Mouse (Mus musculus): ENCODE results near the gene Chst15. TPM values are rescaled to one million over a fixed set of nuclear protein-coding genes. Genes with fewer than 3 reads are reported as not detected.

Chst15 gene
- 10.9 and 13.1 TPM in 2 replicates for polyA plus RNA-seq (2014; fragmentation: Nextera tagmentation; extraction: Ambion mirVana)

GRCm38 (mm10) chr7:132317036-132317541 is at the start of gene Chst15:
Gene Chst15, minus strand, starts transcription at chr7:132317228.
- Histone ChIP-seq H3K4me3 (ENCODE audit: low read depth, low read length) (peak within 1 kb of the TSS; percentile 62), H3K27me3 (ENCODE audit: control insufficient read depth, insufficient read depth, low read length) (no peaks in the 10 kb centered on the region; the same call in 1 of the 2 replicates), H3K9ac (ENCODE audit: low read length) (peak within 1 kb of the TSS; percentile 86), H3K27ac (ENCODE audit: low read depth, low read length) (peak within 1 kb of the TSS; percentile 59), H3K9me3 (ENCODE audit: control insufficient read depth, low read length) (no peaks in the 10 kb centered on the region), H3K4me1 (replicated peaks; ENCODE audit: control insufficient read depth, insufficient read depth, low read length) (0 out of 2 replicates have a peak, but pooled peaks cover 4% of the 10 kb centered on the region), H3K36me3 (ENCODE audit: control insufficient read depth, insufficient read depth, low read length) (no peaks in the 10 kb centered on the region), H3K4me2 (ENCODE audit: low read depth, low read length, severe bottlenecking) (peak within 1 kb of the TSS; percentile 97)
- DNase-seq (ENCODE audit: low spot score) = peak; percentile 87
- under 1% methylated on average over 34 of the region's 34 CpGs for WGBS
- peak; percentile 43 for ATAC-seq (replicated peaks; ENCODE audit: low FRiP score)

DNA sequence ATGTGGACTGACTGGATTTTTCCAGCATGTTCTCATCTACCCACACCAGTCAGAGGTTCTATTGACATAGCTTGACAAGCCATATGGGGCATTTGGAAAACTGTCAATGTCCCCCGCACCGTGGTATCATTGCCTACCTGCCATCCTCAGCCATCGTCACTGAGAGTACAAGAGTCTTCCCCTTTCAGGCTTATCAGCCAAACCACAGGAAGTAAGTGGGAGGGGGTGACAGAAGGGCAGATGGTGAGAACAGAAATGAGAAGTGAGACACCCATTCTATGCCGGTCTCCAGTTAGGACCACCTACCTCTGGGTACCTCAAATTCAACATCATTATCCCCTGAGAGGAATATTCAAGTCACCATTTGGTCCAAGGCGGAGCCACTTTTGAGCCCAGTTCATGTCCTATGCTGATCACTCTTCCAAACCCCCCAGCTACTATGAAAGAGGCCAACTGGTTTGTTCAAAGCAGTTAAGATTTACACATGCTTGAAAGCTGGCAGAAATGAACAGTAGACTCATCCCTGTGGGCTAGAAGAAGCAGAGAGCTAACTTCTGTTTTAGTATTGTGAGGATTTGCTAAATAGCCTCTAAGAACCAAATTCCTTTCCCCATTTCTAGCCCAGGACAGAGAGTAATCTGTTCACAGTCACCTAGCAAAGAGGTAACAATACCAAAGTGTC is 48.8 kb upstream of the Chst15 start:
- DNase-seq (ENCODE audit: low spot score) = no peak
- Histone ChIP-seq H3K4me1 (replicated peaks; ENCODE audit: control insufficient read depth, insufficient read depth, low read length) (no peaks in the 10 kb centered on the region), H3K27ac (ENCODE audit: low read depth, low read length) (no peak overlapping the region), H3K9me3 (ENCODE audit: control insufficient read depth, low read length) (no peaks in the 10 kb centered on the region), H3K27me3 (ENCODE audit: control insufficient read depth, insufficient read depth, low read length) (no peaks in the 10 kb centered on the region), H3K9ac (ENCODE audit: low read length) (no peak overlapping the region), H3K36me3 (ENCODE audit: control insufficient read depth, insufficient read depth, low read length) (no peaks in the 10 kb centered on the region), H3K4me2 (ENCODE audit: low read depth, low read length, severe bottlenecking) (no peak overlapping the region), H3K4me3 (ENCODE audit: low read depth, low read length) (no peak overlapping the region)
- whole genome bisulfite sequencing = 91% methylated on average over 5 of the region's 5 CpGs
- no peak for ATAC-seq (replicated peaks; ENCODE audit: low FRiP score)

GRCm38 (mm10) chr7:132365111-132365510 is 48.1 kb upstream of the Chst15 start:
- 88% methylated on average over 5 of the region's 5 CpGs for WGBS
- Histone ChIP-seq H3K4me3 (ENCODE audit: low read depth, low read length) (no peak overlapping the region), H3K4me1 (replicated peaks; ENCODE audit: control insufficient read depth, insufficient read depth, low read length) (no peaks in the 10 kb centered on the region), H3K4me2 (ENCODE audit: low read depth, low read length, severe bottlenecking) (no peak overlapping the region), H3K36me3 (ENCODE audit: control insufficient read depth, insufficient read depth, low read length) (no peaks in the 10 kb centered on the region), H3K27ac (ENCODE audit: low read depth, low read length) (no peak overlapping the region), H3K9ac (ENCODE audit: low read length) (no peak overlapping the region), H3K9me3 (ENCODE audit: control insufficient read depth, low read length) (no peaks in the 10 kb centered on the region), H3K27me3 (ENCODE audit: control insufficient read depth, insufficient read depth, low read length) (no peaks in the 10 kb centered on the region)
- DNase-seq (ENCODE audit: low spot score) = no peak
- ATAC-seq (replicated peaks; ENCODE audit: low FRiP score) = no peak

DNA sequence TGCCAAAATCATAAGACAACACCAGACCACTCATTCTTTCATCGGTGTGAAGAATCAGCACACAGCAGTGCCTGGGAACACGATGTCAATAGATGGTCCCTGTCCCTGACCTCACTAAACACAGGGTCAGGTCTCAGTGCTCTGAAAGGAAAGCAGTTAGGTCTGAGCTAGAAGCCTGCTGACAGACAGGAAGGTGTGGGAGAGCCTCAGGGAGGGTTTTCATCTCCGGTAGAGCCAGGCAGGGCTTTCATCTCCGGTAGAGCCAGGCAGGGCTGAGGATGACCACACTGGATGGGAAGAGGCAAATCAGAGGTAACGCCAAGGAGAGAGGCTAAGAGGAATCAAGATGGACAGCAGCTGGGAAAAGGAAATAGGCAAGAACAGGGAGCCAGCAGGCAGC is 47.5 kb upstream of the Chst15 start:
- H3K4me2 ChIP-seq (ENCODE audit: low read depth, low read length, severe bottlenecking) = no peak overlapping the region
- H3K4me3 ChIP-seq (ENCODE audit: low read depth, low read length) = no peak overlapping the region
- H3K27ac ChIP-seq (ENCODE audit: low read depth, low read length) = no peak overlapping the region
- no peak overlapping the region for H3K9ac ChIP-seq (ENCODE audit: low read length)
- H3K36me3 ChIP-seq (ENCODE audit: control insufficient read depth, insufficient read depth, low read length) = no peaks in the 10 kb centered on the region
- H3K9me3 ChIP-seq (ENCODE audit: control insufficient read depth, low read length) = no peaks in the 10 kb centered on the region
- H3K27me3 ChIP-seq (ENCODE audit: control insufficient read depth, insufficient read depth, low read length) = no peaks in the 10 kb centered on the region
- ATAC-seq (replicated peaks; ENCODE audit: low FRiP score) = no peak
- no peaks in the 10 kb centered on the region for H3K4me1 ChIP-seq (replicated peaks; ENCODE audit: control insufficient read depth, insufficient read depth, low read length)
- WGBS = 74% methylated on average over 5 of the region's 5 CpGs
- no peak for DNase-seq (ENCODE audit: low spot score)

GRCm38 (mm10) chr7:132360336-132360735 is 43.3 kb upstream of the Chst15 start:
- Histone ChIP-seq H3K9ac (ENCODE audit: low read length) (no peak overlapping the region), H3K36me3 (ENCODE audit: control insufficient read depth, insufficient read depth, low read length) (no peaks in the 10 kb centered on the region), H3K27me3 (ENCODE audit: control insufficient read depth, insufficient read depth, low read length) (no peaks in the 10 kb centered on the region), H3K4me1 (replicated peaks; ENCODE audit: control insufficient read depth, insufficient read depth, low read length) (peaks cover 6% of the 10 kb centered on the region; the same call in 1 of the 2 replicates), H3K9me3 (ENCODE audit: control insufficient read depth, low read length) (no peaks in the 10 kb centered on the region), H3K4me3 (ENCODE audit: low read depth, low read length) (no peak overlapping the region), H3K4me2 (ENCODE audit: low read depth, low read length, severe bottlenecking) (no peak overlapping the region), H3K27ac (ENCODE audit: low read depth, low read length) (no peak overlapping the region)
- DNase-seq (ENCODE audit: low spot score) = no peak
- no peak for ATAC-seq (replicated peaks; ENCODE audit: low FRiP score)
- WGBS = 86% methylated on average over 4 of the region's 4 CpGs

- Histone ChIP-seq H3K4me2 (ENCODE audit: low read depth, low read length, severe bottlenecking) (no peak overlapping the region), H3K4me3 (ENCODE audit: low read depth, low read length) (no peak overlapping the region), H3K9ac (ENCODE audit: low read length) (no peak overlapping the region), H3K4me1 (replicated peaks; ENCODE audit: control insufficient read depth, insufficient read depth, low read length) (peaks cover 6% of the 10 kb centered on the region; the same call in 1 of the 2 replicates), H3K27ac (ENCODE audit: low read depth, low read length) (no peak overlapping the region), H3K27me3 (ENCODE audit: control insufficient read depth, insufficient read depth, low read length) (no peaks in the 10 kb centered on the region), H3K36me3 (ENCODE audit: control insufficient read depth, insufficient read depth, low read length) (no peaks in the 10 kb centered on the region), H3K9me3 (ENCODE audit: control insufficient read depth, low read length) (no peaks in the 10 kb centered on the region)
- 69% methylated on average over 4 of the region's 4 CpGs for WGBS
- ATAC-seq (replicated peaks; ENCODE audit: low FRiP score) (no peak), DNase-seq (ENCODE audit: low spot score) (no peak)
Measured at GRCm38 (mm10) chr7:132358709-132359108, 41.7 kb upstream of the Chst15 start.

- no peaks in the 10 kb centered on the region for H3K9me3 ChIP-seq (ENCODE audit: control insufficient read depth, low read length)
- H3K4me2 ChIP-seq (ENCODE audit: low read depth, low read length, severe bottlenecking) = no peak overlapping the region
- no peak overlapping the region for H3K9ac ChIP-seq (ENCODE audit: low read length)
- no peaks in the 10 kb centered on the region for H3K27me3 ChIP-seq (ENCODE audit: control insufficient read depth, insufficient read depth, low read length)
- H3K27ac ChIP-seq (ENCODE audit: low read depth, low read length) = no peak overlapping the region
- 75% methylated on average over 3 of the region's 3 CpGs for WGBS
- no peak for DNase-seq (ENCODE audit: low spot score)
- ATAC-seq (replicated peaks; ENCODE audit: low FRiP score) = no peak
- H3K4me1 ChIP-seq (replicated peaks; ENCODE audit: control insufficient read depth, insufficient read depth, low read length) = peaks cover 6% of the 10 kb centered on the region; the same call in 1 of the 2 replicates
- no peaks in the 10 kb centered on the region for H3K36me3 ChIP-seq (ENCODE audit: control insufficient read depth, insufficient read depth, low read length)
- H3K4me3 ChIP-seq (ENCODE audit: low read depth, low read length) = no peak overlapping the region
Measured at GRCm38 (mm10) chr7:132358250-132358649, 41.2 kb upstream of the Chst15 start.

DNA sequence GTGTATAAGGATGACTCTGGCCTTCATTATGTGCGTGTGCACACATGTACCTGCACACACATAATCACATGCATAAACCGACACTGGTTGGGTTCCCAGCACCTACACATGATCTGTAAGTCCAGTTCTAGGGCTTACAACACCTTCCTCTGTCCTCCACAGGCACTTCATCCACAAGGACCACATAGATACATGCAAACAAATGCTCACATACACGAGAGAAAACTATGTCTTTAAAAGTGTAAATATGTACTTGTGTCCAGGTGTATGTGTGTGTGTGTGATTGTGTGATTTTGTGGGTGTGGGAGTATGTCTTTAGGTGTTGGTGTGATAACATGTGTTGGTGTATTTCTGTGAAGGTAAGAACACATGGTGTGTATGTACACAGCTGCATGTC is 40.8 kb upstream of the Chst15 start:
- no peaks in the 10 kb centered on the region for H3K9me3 ChIP-seq (ENCODE audit: control insufficient read depth, low read length)
- no peak overlapping the region for H3K27ac ChIP-seq (ENCODE audit: low read depth, low read length)
- no peak overlapping the region for H3K9ac ChIP-seq (ENCODE audit: low read length)
- no peaks in the 10 kb centered on the region for H3K27me3 ChIP-seq (ENCODE audit: control insufficient read depth, insufficient read depth, low read length)
- no peak overlapping the region for H3K4me3 ChIP-seq (ENCODE audit: low read depth, low read length)
- H3K36me3 ChIP-seq (ENCODE audit: control insufficient read depth, insufficient read depth, low read length) = no peaks in the 10 kb centered on the region
- H3K4me1 ChIP-seq (replicated peaks; ENCODE audit: control insufficient read depth, insufficient read depth, low read length) = peaks cover 6% of the 10 kb centered on the region; the same call in 1 of the 2 replicates
- H3K4me2 ChIP-seq (ENCODE audit: low read depth, low read length, severe bottlenecking) = no peak overlapping the region
- DNase-seq (ENCODE audit: low spot score) (no peak), ATAC-seq (replicated peaks; ENCODE audit: low FRiP score) (no peak)
- 89% methylated on average over 3 of the region's 3 CpGs for WGBS
